Mouse (Mus musculus): ENCODE measurements around the gene Ggt5.
A peak's percentile ranks its signal among the peaks of the same experiment; 100 is the strongest.
"Not testable (repeated sequence)": the region's sequence is repeated elsewhere in the genome, so short reads cannot be mapped to it uniquely, and the experiment has no call there.

The Ggt5 gene

DNA sequence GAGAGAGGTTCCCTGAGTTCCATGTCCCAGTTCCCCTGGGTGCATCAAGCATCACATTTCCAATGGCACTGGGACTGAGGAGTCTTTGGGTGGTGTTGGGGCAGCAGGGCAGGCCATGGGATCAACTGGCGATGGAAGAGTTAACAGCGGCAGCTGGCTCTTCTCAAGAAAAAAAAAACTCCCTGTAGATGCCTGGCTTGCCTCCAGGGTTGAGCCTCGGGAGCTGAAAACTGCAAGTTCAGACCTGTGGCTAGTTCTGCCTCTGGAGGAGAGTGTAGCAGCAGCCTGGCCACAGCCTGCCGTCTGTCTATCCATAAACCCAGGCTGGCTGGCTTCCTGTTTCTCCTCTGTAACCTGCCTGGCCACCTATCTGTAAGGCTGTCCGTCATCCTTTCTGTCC is at the start of gene Ggt5:
Ggt5 (plus strand) TSS at position 212 of the 400 bp plus-strand sequence.
- peak; percentile 15 for DNase-seq (ENCODE audit: low read depth, low spot score)

DNA sequence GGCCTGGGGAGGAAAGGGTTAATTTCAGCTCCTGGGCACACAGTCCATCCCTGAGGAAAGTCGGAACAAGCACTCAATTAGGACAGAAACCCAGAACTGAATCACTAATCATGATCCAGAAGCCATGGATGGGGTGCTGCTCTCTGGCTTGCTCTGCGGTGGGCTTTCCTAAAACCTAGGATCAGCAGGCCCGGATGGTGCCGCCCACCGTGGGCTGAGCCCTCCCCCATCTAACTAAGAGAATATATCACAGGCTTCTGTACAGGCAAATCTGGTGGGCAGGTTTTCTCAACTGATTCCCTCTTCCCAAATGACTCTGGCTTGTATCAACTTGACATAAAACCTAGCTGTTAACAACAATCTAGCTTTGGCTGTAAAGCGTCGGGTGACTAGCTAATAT is 41.2 kb upstream of the Ggt5 start:
- no peak for DNase-seq (ENCODE audit: low read depth, low spot score)

DNA sequence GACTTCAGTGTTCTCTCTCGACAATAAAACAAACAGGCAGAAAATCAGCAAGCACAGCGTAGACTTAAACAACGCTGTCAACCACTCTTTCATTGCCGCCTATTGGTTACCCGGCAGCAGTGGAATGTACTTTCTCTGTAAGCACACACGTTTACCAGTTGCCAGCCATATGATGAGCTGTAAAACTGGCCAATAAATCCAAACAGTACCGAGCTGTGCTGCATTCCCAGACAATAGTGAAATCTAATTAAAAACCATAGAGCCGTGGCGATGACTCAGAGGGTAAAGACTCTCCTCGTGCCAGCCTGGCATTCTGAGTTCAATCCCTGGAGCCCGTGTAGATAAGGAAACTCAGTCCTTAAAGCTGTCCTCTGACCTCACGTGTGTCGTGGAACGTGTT is 40.7 kb upstream of the Ggt5 start:
- no peak for DNase-seq (ENCODE audit: low read depth, low spot score)

DNA sequence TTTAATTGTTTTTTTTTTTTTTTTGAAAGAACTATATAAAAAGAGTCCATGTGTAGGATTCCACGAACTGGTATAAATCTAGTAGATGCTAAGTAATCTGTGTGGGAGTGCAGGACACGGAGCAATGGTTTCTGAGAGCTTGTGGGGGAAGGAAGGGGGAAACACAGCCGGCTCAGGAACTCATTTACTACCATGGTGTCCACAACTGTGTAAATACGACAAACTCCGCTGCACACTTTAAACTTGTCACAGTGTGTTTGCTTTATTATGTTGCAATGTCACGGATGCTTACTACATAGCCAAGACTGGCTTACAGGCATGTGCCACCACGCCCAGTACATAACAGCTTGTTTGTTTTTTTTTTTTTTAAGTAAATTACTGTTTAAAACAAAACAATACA is 39.3 kb upstream of the Ggt5 start:
- no peak for DNase-seq (ENCODE audit: low read depth, low spot score)

DNA sequence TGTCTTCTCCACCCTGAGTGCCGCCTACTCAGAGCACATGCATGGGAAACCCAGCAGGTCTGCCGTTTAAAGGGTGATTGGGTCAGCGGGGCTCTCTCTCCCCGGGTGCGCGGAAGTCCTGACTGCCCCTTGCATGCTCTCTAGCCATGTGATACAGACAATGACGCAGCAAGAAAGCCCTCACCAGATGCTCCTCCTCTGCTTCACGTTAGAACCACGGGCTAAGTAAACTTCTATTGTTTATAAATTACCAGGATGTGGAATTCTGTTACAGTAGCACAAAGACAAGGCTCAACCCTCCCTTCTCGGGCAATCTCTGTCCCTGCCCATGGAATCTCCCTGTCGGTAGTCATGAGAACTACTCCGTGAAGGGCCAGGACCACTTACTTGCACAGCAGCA is 38.0 kb upstream of the Ggt5 start:
- no peak for DNase-seq (ENCODE audit: low read depth, low spot score)

DNA sequence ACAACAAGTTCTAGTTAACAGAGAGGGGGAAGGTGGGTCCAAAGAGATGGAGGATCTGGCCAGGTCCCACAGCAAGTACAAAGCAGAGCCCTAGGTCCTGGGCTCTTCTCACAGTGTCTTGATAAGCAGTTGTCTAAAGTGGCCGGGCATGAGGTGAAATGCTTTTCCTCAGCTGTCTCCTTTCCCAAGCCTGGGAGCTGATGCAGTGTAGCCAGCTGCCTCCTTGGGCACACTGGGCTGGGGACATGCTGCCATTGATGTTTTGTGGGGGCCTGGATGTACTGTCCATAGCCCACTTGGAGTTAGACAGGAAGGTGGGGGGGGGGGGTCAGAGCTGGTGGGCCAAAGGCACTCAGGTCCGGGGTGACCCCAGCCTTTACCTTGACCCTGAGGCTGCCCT is 37.0 kb upstream of the Ggt5 start:
- no peak for DNase-seq (ENCODE audit: low read depth, low spot score)

DNA sequence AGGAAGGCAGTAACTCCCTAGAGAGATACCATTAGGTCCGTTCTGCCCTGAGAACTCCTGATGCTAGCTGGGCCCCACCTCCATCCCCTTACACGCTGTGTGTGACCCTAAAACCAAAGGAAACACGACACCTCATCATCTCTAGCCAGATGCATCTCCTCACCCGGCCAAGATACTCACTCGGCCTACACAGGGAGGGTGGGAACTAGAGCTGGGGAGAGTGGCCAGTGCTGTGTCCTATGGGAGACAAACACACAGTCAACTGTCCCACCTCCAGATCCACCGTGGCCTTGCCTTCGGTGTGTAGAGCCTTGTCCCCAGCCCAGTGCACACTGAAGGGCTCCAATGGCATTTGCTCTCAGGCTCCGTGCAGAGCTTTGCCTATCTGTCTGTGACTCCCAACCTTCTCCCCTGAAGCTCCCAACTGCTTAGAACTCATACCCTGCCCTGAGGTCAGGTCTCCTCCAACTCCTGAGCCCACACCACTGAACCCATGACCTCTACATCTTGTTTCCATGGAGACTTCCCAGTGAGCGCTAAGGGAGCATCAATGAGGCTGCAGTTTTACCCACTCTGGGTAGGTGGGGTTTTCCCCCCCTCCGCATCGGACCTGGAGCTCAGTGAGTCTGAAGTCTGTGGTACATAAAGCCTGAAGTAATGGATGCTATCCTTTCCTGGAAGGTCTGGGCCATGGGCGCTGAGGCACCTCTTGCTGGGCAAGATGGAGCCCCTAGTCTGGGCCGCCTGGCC is 36.3 kb upstream of the Ggt5 start:
- DNase-seq (ENCODE audit: low read depth, low spot score): no peak

DNA sequence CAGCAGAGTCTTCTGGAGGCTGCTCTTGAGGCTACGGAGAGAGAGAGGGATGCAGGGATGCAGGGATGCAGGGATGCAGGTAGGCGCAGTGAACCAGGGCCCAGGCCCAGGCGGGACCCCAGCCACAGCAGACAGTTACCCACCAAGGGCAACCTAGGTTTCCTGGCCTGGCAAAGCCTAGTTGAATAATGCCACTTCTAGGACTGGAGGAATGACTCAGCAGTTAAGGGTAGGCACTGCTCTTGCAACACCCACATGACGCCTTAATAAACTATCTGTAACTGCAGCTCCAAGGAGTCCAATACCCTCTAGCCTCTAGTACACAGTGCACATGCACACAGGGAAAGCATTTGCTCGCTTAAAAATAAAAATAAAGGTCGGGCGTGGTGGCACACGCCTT is 35.0 kb upstream of the Ggt5 start:
- no peak for DNase-seq (ENCODE audit: low read depth, low spot score)

DNA sequence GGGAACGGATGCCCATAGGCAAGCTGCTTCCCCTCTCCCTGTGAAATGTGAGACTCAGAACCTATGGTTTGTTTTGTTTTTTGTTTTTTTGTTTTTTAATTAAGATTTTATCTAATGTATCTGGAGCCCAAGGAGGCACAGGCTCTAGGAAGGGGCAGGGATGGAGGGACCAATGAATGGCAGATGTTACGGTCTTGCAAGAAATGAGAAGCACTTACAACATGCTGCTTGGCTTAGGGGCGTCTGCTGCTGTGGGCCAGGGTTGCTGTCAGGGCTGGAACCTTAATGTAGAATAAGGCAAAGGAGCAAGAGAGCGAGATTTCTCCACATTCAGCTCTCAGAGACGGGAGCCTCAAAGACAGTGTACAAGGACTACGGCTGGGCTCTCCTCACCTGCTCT is 33.6 kb upstream of the Ggt5 start:
- DNase-seq (ENCODE audit: low read depth, low spot score): no peak

DNA sequence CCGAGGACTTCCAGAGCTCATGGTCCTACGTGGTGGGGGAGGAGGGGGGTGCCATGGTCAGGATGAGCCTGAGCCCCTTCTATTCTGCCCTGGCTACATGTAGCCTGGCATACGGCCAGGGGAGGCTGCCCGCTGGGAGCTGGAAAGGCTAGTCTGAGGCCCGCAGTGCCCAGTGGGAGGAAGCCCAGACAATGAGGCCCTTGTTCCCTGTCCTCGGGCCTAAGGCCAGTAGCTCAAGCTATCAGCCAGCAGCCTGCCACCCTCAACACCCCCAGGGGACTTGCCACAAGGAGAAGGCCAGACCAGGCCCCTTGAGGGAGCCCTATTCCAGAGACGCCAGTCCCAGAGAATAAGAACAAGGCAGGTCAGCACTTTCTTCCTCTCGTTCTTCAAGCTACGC is 33.1 kb upstream of the Ggt5 start:
- no peak for DNase-seq (ENCODE audit: low read depth, low spot score)

DNA sequence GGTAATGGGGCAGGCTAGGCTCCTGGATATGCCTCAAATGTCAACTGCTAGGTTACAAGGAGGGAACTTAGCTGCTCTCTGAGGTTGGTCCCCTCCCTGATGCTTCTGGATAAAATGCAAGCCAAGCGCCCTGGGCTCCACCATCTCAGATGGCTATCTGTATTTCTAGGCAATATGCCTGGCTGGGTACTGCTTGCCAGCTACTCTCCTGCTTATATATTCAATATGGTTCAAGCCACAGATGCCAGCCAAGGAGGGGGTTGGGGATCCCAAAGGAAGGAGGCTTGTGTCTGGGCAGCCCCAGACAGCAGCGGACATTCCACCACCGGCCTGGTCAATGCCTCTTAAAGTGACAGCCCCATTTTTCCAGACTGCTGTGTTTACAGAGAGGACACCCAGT is 30.6 kb upstream of the Ggt5 start:
- DNase-seq (ENCODE audit: low read depth, low spot score): no peak

DNA sequence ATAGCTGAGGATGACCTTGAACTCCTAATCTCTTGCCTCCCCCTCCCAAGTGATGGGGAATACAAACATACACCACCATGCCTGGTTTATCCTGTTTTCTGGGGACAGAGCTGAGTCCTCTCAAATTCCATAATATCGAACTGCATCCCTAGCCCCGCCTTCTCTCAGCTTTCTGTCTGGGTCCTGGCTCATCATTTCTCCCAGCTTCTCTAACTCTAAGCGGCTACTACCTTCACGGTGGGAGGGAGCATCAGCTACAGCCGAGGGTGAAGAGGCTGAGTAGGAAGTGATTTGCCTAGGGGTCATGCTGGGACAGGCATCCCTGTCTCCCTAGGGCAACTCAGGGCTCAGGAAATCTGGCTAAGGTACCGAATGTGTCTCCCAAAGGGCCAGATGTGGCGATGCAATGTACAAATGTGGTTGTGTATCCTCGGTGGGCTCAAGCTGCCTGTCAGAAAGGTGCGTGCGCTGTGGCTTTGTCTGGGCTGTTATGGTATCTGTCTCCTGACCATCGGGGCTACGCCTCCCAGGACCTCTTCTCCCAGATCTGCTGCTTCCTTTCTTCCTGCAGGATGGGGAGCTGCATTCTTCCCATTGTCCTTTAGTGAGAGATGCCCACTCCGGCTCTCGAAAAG is 30.0 kb upstream of the Ggt5 start:
- no peak for DNase-seq (ENCODE audit: low read depth, low spot score)

DNA sequence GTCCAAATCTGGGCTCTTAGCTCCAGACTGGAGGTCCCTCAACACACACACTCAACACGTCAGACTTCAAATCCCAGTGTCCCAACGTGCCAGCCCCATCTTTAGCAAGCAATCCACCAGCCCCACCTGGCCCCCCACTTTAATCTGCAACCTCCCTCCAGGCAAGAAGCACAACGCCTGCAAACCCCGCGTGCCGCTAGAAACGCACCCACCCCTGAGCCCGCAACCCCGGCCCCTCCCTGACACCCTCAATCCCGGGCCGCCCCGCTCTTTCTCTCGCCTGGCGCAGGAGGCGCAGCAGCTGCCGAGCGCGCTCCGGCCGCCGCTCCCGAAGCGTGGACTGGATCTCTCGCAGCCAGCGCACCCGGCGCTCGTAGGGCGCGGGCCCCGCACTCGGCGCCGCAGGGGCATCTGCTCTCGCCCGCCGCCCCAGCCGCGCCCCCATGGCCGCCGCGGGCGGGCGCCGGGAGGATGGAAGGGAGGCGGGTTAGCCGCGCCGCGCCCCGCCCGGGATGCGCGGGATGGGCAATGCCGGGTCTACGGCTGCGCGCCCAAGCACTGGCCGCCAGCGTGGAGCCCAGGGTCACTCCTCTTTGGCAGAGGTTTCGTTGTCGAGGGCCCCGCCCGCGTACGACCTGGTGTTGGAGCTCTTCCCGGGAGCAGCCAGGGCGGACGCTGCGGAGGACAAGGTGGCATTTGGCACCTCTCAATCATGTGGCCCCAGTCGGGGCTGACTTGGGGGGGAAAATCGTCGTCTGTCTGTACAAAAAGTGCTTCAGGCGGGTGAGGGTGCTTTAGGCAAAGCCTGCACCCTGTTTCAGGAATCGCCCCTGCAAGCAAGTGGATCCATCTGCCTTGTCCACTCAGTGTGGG is 29.2 kb upstream of the Ggt5 start, which contains the start of gene Lrrc75b:
Lrrc75b (minus strand) TSS at position 655 of the 873 bp plus-strand sequence.
- peak; percentile 44 for DNase-seq (ENCODE audit: low read depth, low spot score)

DNA sequence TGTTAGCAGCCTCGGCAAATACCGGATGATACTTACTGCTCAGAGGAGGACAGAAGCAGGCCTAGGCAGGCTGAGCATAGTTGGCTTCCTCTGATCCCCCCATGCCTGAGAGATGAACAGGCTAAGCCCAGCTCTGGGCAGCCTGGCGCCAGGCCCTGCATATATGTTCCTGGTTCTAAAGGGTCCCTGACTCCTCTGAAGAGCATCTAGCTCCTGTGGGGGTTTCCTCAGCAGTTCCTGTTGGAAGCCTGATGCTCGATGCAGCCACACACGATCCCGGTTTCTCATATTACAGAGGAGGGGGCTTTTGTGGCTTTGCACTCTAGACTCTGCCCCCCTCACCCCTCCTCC is 28.6 kb upstream of the Ggt5 start:
- DNase-seq (ENCODE audit: low read depth, low spot score): no peak

DNA sequence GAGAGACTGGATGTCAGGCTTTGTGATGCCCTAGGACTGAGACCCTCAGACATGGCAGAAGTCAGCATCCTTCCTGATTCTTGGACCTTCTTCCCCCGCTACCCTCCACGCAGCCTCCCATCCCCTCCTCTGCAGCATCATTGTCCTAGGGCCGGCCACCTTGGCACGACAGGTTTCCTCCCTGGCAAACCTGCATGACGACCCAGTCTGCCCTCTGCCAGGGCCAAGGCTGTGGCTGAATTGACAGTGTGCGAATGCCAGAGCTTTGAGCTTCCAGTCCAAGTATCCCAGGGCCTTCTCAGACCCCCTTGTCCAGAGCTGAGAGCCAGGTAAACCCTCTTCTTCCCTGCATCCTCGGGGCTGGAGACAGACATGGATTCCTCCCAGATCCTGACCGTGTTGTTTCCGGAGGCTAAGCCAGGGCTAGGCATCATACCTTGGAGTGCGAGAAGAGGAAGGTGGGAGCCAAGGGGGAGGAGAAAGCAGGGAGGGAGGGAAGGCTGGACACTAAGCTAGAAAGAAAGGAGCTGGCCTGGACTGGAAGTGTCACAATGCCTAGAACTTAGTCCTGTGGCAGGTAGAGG is 28.0 kb upstream of the Ggt5 start, which contains the start of gene Ggt1:
Ggt1 (plus strand) TSS at position 534 of the 584 bp plus-strand sequence.
- DNase-seq (ENCODE audit: low read depth, low spot score): no peak

DNA sequence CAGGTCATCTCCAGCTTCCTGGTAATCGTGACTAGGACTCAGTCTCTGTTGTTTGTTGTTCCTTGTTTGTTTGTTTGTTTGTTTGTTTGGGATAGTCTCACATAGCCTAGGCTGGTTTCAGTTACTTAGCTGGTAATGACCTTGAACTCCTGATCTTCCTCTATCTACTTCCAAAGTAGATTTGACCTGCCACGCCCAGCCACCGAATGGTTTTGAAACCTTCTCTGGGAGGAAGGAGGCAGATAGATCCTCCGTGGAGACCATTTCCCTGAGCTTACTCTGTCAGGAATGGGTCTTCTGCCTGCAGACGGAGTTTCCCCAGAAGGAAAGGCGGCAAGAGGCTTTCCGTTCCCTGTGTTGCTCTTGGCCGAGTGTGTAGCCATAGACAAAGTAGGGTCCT is 26.5 kb upstream of the Ggt5 start:
- no peak for DNase-seq (ENCODE audit: low read depth, low spot score)

DNA sequence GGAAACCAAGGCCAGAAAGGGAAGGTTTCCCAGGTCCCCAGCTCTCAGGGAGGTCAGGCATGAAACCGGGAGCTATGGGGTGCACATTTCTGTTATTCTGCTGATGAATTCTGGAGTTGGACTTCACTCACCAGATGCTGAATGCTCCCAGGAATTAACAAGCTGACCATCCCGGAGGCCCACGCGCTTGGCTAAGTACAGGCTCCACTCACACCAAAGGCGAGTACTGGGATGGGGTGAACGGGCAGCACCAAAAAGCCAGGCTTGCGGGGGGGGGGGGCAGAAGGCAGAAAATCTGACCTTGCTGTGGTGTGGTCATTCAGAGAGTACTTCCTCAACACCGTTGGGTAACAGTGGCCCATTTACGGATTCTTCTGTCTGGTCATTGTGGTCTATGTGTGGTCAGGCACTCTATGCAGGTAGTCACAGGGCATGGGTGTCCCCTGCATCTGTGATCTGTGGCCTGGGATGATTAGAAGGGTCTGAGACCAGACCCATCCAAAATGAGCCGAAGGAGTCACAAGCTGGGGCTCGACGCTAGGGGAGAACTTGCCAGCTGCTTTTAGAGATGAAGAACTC is 24.4 kb upstream of the Ggt5 start:
- DNase-seq (ENCODE audit: low read depth, low spot score): no peak

DNA sequence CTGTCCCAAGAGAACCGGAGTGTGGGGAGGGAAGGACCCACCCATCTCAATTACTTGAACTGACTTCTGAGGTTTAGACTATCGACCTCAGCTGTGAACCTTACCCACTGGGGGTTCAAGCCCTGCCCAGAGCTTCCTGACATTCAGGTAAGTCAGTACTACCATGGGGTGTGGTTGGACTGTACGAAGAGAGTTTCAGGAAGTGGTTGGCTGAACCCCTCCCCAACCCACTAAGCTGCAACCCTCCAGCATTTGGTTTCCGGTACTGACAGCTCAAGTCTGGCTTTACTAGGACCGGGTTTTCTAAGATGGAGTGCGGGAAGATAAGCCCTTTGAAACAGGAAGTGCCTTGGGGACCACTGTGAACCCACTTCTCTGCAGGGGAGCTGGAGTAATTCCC is 23.7 kb upstream of the Ggt5 start:
- DNase-seq (ENCODE audit: low read depth, low spot score): peak; percentile 83

DNA sequence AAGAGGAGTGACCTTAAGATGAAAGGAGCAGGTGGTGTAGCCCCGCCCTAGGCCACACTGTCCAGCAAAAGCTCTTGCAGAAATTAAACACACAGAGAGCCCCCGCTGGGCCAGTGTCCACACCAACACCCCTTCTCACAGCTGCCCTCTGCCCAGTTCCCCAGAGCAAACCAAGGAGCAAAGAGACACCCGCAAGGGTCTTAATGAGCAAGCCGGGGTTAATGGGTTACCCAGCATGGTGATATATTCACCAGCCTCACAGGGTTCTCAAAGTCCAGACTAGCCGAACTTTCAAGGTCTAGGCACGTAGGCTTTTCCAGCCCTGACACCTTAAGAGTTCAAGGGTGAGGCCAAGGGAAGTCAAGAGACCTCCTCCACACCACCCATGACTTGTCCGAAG is 23.2 kb upstream of the Ggt5 start:
- no peak for DNase-seq (ENCODE audit: low read depth, low spot score)

DNA sequence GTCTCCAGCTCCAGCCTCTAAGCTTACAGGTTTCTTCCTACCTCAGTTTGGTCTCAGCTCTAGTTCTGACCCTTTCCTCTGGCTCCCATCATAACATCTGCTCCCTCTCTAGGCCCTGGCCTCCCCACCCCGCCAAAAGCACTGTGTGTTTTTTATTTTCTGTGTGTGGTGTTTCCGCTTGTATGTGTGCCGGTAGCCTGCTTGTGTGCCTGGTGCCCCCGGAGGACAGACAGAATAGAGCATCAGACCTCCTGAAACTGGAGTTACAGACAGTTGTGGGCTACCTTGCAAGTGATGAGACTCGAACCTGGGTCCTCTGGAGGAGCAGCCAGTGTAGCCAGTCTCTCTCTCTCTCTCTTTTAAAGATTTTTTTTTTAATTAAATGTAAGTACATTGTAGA is 22.8 kb upstream of the Ggt5 start:
- peak; percentile 30 for DNase-seq (ENCODE audit: low read depth, low spot score)

DNA sequence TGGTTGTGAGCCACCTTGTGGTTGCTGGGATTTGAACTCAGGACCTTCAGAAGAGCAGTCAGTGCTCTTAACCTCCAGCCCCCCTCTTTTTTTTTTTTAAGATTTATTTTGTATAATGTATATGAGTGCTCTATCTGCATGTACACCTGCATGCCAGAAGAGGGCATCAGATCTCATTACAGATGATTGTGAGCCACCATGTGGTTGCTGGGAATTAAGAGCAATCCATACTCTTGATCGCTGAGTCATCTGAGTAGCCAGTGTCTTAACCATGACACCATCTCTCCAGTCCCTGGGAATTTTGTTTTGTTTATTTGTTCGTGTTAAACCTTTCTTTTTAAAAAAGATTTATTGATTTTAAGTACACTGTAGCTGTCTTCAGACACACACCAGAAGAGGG is 22.4 kb upstream of the Ggt5 start:
- not testable (repeated sequence) for DNase-seq (ENCODE audit: low read depth, low spot score)

DNA sequence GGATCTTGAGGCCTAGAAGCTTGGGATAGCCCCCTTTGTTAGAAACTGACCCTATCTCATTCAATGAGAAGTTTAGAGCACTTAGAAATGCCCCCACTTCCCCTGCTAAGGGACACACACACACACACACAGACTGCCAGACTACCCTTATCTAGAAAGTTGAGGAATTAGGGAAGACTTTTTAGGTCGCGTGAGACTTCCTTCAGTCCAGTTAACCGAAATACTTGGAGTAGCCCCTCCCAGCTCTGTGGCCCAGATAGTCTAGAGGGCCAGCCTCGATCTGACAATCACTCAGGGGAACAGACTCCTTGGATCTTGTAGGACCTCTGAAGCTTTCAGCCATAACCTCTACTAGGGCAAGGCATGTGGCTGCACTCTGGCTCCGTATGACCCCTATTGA is 21.1 kb upstream of the Ggt5 start:
- DNase-seq (ENCODE audit: low read depth, low spot score): no peak

All from CD4-positive, CD25-positive, alpha-beta regulatory T cell, adult 2 months (primary cell).